Mouse (Mus musculus) fat pad, adult 2 months (tissue): ENCODE data around the gene Klf4.

ENCODE experiments used
- DNase-seq: peaks from one replicate; pipeline ENCODE4 v3.0.0-alpha.2; 2011; ENCODE audit warnings: low read depth, low spot score; ENCODE audit errors: extremely low read depth

Gene Klf4

GRCm38 (mm10) chr4:55526247-55527115, 5.8 kb downstream of the Klf4 start:
- DNase-seq, result no peak

GRCm38 (mm10) chr4:55523921-55524320, 8.3 kb downstream of the Klf4 start:
- DNase-seq, result no peak

GRCm38 (mm10) chr4:55517438-55517837, 14.8 kb downstream of the Klf4 start:
- no peak for DNase-seq

- DNase-seq, result no peak
These were observed 16.2 kb downstream of the Klf4 start for GRCm38 (mm10) chr4:55516048-55516447.

- no peak for DNase-seq
These were observed 17.5 kb downstream of the Klf4 start for GRCm38 (mm10) chr4:55514733-55515176.

GRCm38 (mm10) chr4:55513615-55514279, 18.5 kb downstream of the Klf4 start:
- DNase-seq, result no peak

GRCm38 (mm10) chr4:55511389-55511788, 20.9 kb downstream of the Klf4 start:
- DNase-seq, result no peak

GRCm38 (mm10) chr4:55508712-55509111, 23.6 kb downstream of the Klf4 start:
- no peak for DNase-seq

GRCm38 (mm10) chr4:55498621-55499020, 33.6 kb downstream of the Klf4 start:
- DNase-seq, result no peak

- no peak for DNase-seq
These were observed 35.9 kb downstream of the Klf4 start for GRCm38 (mm10) chr4:55496416-55496815.

GRCm38 (mm10) chr4:55493261-55493660, 39.0 kb downstream of the Klf4 start:
- DNase-seq, result no peak

GRCm38 (mm10) chr4:55489328-55489727, 42.9 kb downstream of the Klf4 start:
- DNase-seq, result no peak

GRCm38 (mm10) chr4:55488604-55489003, 43.7 kb downstream of the Klf4 start:
- no peak for DNase-seq

- DNase-seq, result no peak
These were observed 51.9 kb downstream of the Klf4 start for GRCm38 (mm10) chr4:55480322-55480767.

- DNase-seq, result no peak
These were observed 53.9 kb downstream of the Klf4 start for GRCm38 (mm10) chr4:55478333-55478732.

GRCm38 (mm10) chr4:55477933-55478332, 54.3 kb downstream of the Klf4 start:
- no peak for DNase-seq

GRCm38 (mm10) chr4:55477210-55477759, 55.0 kb downstream of the Klf4 start:
- no peak for DNase-seq
